Mouse (Mus musculus) limb, embryonic 14.5 days (tissue): ENCODE measurements around the gene Usp25. TPM values are rescaled to one million over a fixed set of nuclear protein-coding genes. Genes with fewer than 3 reads are reported as not detected.

Experiments
- ATAC-seq: fragments of 200-750 bp; cut with Nextera tagmentation; 2 replicates; pipeline ENCODE4 v1.8.0; 2017; ENCODE audit warnings: low read depth, moderate number of reproducible peaks, moderate TSS enrichment; ENCODE audit not compliant: low FRiP score
- DNase-seq: peaks from one replicate; pipeline ENCODE4 v3.0.0-alpha.2; 2015; ENCODE audit warnings: low spot score
- H3K27ac ChIP-seq: fragments of 300-500 bp; sonication (generic); replicated peaks from 2 replicates; pipeline ENCODE4 v1.5.1; 2014; ENCODE audit warnings: low read depth, mild to moderate bottlenecking, low read length, moderate library complexity, mixed read lengths
- H3K27me3 ChIP-seq: fragments of 300-500 bp; sonication (generic); 2 replicates; pipeline ENCODE4 v1.6.1; 2014; ENCODE audit warnings: low read length, mixed read lengths; ENCODE audit not compliant: control insufficient read depth, insufficient read depth
- H3K36me3 ChIP-seq: fragments of 300-500 bp; sonication (generic); 2 replicates; pipeline ENCODE4 v1.6.1; 2014; ENCODE audit warnings: mild to moderate bottlenecking, low read length, moderate library complexity, mixed read lengths; ENCODE audit not compliant: control insufficient read depth, insufficient read depth
- H3K4me1 ChIP-seq: fragments of 300-500 bp; sonication (generic); 2 replicates; pipeline ENCODE4 v1.6.1; 2014; ENCODE audit warnings: antibody characterized with exemption, low read length, mixed read lengths; ENCODE audit not compliant: control insufficient read depth, insufficient read depth
- H3K4me2 ChIP-seq: fragments of 300-500 bp; sonication (generic); replicated peaks from 2 replicates; pipeline ENCODE4 v1.6.1; 2014; ENCODE audit warnings: low read depth, mild to moderate bottlenecking, low read length, moderate library complexity; ENCODE audit not compliant: severe bottlenecking
- H3K4me3 ChIP-seq: fragments of 300-500 bp; sonication (generic); replicated peaks from 2 replicates; pipeline ENCODE4 v1.5.1; 2014; ENCODE audit warnings: low read length
- H3K9ac ChIP-seq: fragments of 300-500 bp; sonication (generic); 2 replicates; pipeline ENCODE4 v1.6.1; 2014; ENCODE audit warnings: mild to moderate bottlenecking, low read depth, low read length, moderate library complexity; ENCODE audit not compliant: severe bottlenecking
- H3K9me3 ChIP-seq: fragments of 300-500 bp; sonication (generic); 2 replicates; pipeline ENCODE4 v1.6.1; 2016; ENCODE audit warnings: low read length; ENCODE audit not compliant: control insufficient read depth
- POLR2A ChIP-seq: fragments of 200-500 bp; IDR thresholded peaks from 2 replicates; pipeline ENCODE4 v1.8.0; 2012; ENCODE audit warnings: inconsistent platforms, mild to moderate bottlenecking, moderate library complexity, borderline replicate concordance; ENCODE audit not compliant: insufficient read depth, insufficient read length; ENCODE audit errors: extremely low read depth
- WGBS: fragments of 180-500 bp; shearing (Covaris S2); extraction: QIAGEN DNeasy Blood & Tissue Kit; methylation state at CpG from one replicate; pipeline ENCODE4 v1.1.7; 2014; 5-methylcytosine and 5-hydroxymethylcytosine counted together
- polyA plus RNA-seq, 2 experiments: library from polyadenylated mRNA; depleted of rRNA in 1 of 2; stranded (reverse) in 1 of 2; unstranded in 1 of 2; fragments of >200 nt; fragmentation: Nextera tagmentation in 1 of 2; extraction: Ambion mirVana in 1 of 2; gene quantifications; 2 replicates each; pipeline versions ENCODE4 v1.2.1 to v1.2.3; 2012 to 2014

Gene Usp25
- polyA plus RNA-seq, 2 experiments: 14.6 to 25.0 TPM

GRCm38 (mm10) chr16:77027976-77028686 is 14.6 kb downstream of the Usp25 start:
- DNase-seq (no peak), ATAC-seq (peak; percentile 30; the same call in 1 of the 2 replicates)
- no peak for TF ChIP-seq POLR2A
- H3K4me3 ChIP-seq: no peak overlapping the region
- H3K27ac ChIP-seq: 0 out of 2 replicates have a peak overlapping the region, but pooled peaks have one; percentile 1
- H3K9ac ChIP-seq: no peak overlapping the region
- no peaks in the 10 kb centered on the region for H3K27me3 ChIP-seq
- WGBS: 65% methylated on average over 14 of the region's 14 CpGs
- peaks cover 12% of the 10 kb centered on the region for H3K36me3 ChIP-seq
- peaks cover 20% of the 10 kb centered on the region for H3K4me1 ChIP-seq
- H3K9me3 ChIP-seq: peaks cover 9% of the 10 kb centered on the region
- H3K4me2 ChIP-seq: peak overlapping the region; percentile 24; the same call in 1 of the 2 replicates

DNA sequence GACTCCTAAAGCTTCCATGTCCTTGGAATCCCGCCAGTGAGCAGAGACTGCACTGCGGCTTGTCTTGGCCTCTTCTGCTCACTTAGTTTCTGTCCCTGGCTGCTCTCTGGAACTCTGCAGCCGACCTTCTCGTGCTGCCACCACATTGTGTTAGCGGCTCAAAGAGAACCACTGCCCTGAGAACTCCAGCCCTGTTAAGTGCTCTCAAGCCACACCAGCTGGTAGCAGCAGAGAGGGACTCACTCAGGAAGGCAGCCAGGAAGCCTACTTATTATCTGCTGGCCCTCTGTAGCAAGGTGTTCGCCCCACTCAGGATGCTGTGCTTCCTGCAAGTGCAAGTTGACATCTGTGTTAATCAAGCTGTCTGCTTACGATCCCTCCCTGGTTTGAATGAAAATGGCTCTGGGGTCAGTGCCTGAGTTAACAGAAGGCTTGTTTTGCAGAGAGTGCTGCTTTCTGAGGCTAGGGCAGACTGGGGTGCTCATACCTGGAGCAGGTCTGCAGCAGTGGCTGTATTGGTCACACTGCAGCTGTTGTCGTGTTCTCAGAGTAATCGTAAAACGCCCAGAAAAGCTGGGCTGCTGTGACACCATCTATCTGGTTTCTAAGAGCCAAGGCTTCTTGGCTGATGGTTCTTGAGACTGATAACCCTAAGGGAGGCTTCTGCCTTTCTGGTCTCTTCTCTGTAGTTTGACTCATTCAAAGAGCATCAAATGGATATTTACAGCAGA is 15.3 kb downstream of the Usp25 start:
- peaks cover 9% of the 10 kb centered on the region for H3K9me3 ChIP-seq
- H3K9ac ChIP-seq: no peak overlapping the region
- H3K4me1 ChIP-seq: peaks cover 20% of the 10 kb centered on the region
- peak; percentile 38 for DNase-seq
- TF ChIP-seq POLR2A: no peak
- WGBS: 56% methylated on average over 10 of the region's 10 CpGs
- H3K4me3 ChIP-seq: no peak overlapping the region
- 0 out of 2 replicates have a peak overlapping the region, but pooled peaks have one; percentile 1 for H3K27ac ChIP-seq
- peaks cover 14% of the 10 kb centered on the region for H3K36me3 ChIP-seq
- H3K27me3 ChIP-seq: no peaks in the 10 kb centered on the region
- H3K4me2 ChIP-seq: peak overlapping the region; percentile 24; the same call in 1 of the 2 replicates
- 0 out of 2 replicates have a peak, but pooled peaks have one; percentile 12 for ATAC-seq

DNA sequence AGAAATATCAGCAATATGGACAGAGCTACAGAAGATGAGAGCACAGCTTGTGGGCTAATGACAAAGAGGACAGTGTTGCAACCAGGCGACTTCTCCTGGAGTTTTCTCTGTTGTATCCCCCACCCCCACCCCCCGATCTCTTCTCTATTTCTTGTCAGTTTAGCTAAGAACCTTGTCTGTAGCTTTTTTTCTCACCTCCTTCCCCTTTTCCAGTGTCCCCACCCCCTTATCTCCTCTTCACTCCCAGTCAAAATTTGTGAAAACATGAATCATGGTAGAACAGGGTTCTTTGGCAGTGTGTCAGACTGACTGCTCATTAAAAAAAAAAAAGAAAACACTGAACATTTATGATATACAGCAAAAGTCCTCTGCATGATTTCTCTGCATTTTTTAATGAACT is 16.9 kb downstream of the Usp25 start:
- no peak for DNase-seq
- H3K27me3 ChIP-seq: no peaks in the 10 kb centered on the region
- 64% methylated on average over 2 of the region's 2 CpGs for WGBS
- H3K4me2 ChIP-seq: no peak overlapping the region
- H3K27ac ChIP-seq: no peak overlapping the region
- H3K9me3 ChIP-seq: peaks cover under 1% of the 10 kb centered on the region; the same call in 1 of the 2 replicates
- peaks cover 20% of the 10 kb centered on the region for H3K4me1 ChIP-seq
- H3K36me3 ChIP-seq: peaks cover 11% of the 10 kb centered on the region; the same call in 1 of the 2 replicates
- no peak for TF ChIP-seq POLR2A
- no peak overlapping the region for H3K4me3 ChIP-seq
- ATAC-seq: no peak
- no peak overlapping the region for H3K9ac ChIP-seq

GRCm38 (mm10) chr16:77034329-77034728 is 20.8 kb downstream of the Usp25 start:
- Histone ChIP-seq H3K27ac (no peak overlapping the region), H3K9me3 (no peaks in the 10 kb centered on the region), H3K4me3 (no peak overlapping the region), H3K4me1 (peaks cover 13% of the 10 kb centered on the region), H3K9ac (no peak overlapping the region), H3K4me2 (no peak overlapping the region), H3K36me3 (peaks cover 28% of the 10 kb centered on the region), H3K27me3 (no peaks in the 10 kb centered on the region)
- 93% methylated on average over 5 of the region's 5 CpGs for WGBS
- no peak for ATAC-seq
- no peak for TF ChIP-seq POLR2A
- no peak for DNase-seq

- DNase-seq: no peak
- peaks cover 29% of the 10 kb centered on the region for H3K36me3 ChIP-seq
- H3K4me2 ChIP-seq: no peak overlapping the region
- no peak overlapping the region for H3K27ac ChIP-seq
- no peaks in the 10 kb centered on the region for H3K27me3 ChIP-seq
- H3K4me3 ChIP-seq: no peak overlapping the region
- H3K9me3 ChIP-seq: no peaks in the 10 kb centered on the region
- ATAC-seq: no peak
- TF ChIP-seq POLR2A: no peak
- H3K9ac ChIP-seq: no peak overlapping the region
- 84% methylated on average over 8 of the region's 8 CpGs for WGBS
- peaks cover 9% of the 10 kb centered on the region for H3K4me1 ChIP-seq
These were observed 21.2 kb downstream of the Usp25 start for GRCm38 (mm10) chr16:77034751-77035150.
